Mouse (Mus musculus): ENCODE results near the gene Timm10. TPM values are rescaled to one million over a fixed set of nuclear protein-coding genes. Genes with fewer than 3 reads are reported as not detected.

The Timm10 gene
- total RNA-seq, 4 experiments from 2014 or later = 37.9 to 51.4 (median 45.5) TPM

GRCm38 (mm10) chr2:84859991-84860780 is 33.4 kb downstream of the Timm10 start:
- no peak for DNase-seq (ENCODE audit: low spot score in 2 of 2)

DNA sequence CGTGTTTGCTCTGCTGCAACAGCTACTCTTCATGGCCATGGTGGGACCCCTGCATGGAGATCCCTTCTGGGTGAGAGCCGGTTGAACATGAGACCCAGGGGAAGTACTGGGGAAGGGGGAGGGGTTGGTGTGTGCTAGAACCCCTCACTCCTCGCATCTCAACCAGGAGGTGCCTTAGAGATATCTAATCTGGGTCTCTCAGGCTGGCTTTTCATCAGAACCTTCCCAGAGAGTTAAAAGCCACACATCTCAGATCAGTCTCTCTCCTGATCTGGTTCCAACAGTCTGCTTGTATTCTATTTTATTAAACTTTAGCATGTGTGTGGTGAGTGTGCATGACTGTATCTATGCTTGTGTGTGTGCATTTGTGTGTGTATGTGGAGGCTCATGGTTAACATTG is 34.6 kb downstream of the Timm10 start:
- DNase-seq (ENCODE audit: low spot score in 2 of 2) = no peak

DNA sequence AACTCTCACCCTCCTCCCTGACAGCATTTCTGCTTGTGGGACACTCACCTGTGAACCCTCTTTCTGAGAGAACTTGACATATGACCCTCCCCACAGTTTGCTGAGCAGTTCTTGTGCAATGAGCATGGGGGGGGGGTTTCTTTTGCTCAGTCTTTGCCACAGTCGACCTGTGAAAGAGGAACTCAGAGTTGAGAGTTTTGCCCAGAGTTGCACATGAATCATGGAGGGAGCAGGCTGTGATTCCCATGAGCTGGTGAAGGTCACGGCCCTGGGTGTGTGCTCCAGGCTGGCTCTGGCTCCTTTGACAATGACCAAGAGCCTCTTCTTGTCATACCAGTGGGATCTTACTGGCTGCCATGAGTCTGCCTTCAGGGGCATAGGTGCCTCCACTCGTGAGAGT is 35.4 kb downstream of the Timm10 start:
- DNase-seq (ENCODE audit: low spot score in 2 of 2) = no peak

- DNase-seq (ENCODE audit: low spot score in 2 of 2) = peak in 1 of 2 experiments; percentile 40
These were observed 39.1 kb downstream of the Timm10 start for GRCm38 (mm10) chr2:84865616-84866571.

GRCm38 (mm10) chr2:84868521-84868943 is 41.7 kb downstream of the Timm10 start:
- peak in 1 of 2 experiments; percentile 38 for DNase-seq (ENCODE audit: low spot score in 2 of 2)

DNA sequence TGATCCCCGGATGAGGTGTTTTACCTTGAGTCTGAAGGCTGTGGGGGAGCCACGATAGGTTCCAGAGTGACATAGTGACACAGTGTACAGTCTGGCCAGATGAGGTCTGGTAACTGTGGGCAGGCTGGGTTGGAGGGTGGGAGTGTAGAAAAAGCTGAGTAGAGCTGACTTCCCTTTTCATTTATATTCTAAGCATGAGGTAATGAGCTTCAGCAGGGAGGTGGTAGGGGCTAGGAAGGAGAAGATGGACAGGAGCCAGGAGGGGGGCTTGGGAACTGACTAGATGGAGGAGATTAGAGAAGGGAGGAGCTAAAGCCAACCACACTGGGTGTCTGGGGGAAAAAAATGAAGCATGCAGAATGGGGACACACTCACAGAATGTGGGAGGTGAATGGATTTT is 42.2 kb downstream of the Timm10 start:
- no peak for DNase-seq (ENCODE audit: low spot score in 2 of 2)

DNA sequence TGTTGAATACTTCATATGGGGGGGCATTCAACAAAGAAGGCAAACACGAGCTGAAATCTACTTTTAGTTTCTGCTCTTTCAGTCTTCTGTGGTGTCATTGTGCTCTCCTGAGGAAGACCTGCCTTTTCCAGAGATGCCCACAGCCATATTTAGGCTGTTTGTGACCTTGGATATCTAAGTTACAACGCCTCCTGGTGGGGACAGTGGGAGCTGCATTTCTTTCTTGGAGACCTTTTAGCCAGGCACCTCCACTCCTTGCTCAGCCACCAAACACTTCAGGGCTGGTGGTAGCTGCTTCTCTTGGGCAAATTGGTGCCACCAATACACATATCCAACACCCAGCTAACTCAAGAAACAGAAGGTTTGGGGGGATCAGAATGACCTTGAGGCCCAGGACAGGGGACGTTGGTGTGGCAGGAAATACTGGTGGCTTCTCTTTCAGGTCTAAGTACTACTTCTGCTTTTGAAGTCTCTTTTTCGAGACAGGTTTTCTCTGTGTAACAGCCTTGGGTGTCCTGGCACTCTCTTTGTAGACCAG is 43.9 kb downstream of the Timm10 start:
- no peak for DNase-seq (ENCODE audit: low spot score in 2 of 2)

GRCm38 (mm10) chr2:84872105-84872716 is 45.4 kb downstream of the Timm10 start:
- DNase-seq (ENCODE audit: low spot score in 2 of 2) = peak in 1 of 2 experiments; percentile 56

- no peak for DNase-seq (ENCODE audit: low spot score in 2 of 2)
These were observed 49.0 kb downstream of the Timm10 start for GRCm38 (mm10) chr2:84875842-84876241.

Other genes starting within 250 kb of the Timm10 start
- 10 to 100 TPM; 20.7 to 26.6 (median 21.9) TPM for gene Ctnnd1, start 176.2 kb upstream of the Timm10 start, total RNA-seq (2022)
- gene Btbd18, start 167.9 kb upstream of the Timm10 start, total RNA-seq (2022) = not detected
- 10 to 100 TPM; 13.4 to 19.9 (median 16.4) TPM for gene Selenoh, start 156.2 kb upstream of the Timm10 start, total RNA-seq (2022)
- gene Gm28635, start 149.0 kb upstream of the Timm10 start, total RNA-seq (2022) = 1 to 10 TPM in 1 of 4 experiments, not detected in 3; 1.4 TPM
- gene Med19, start 148.6 kb upstream of the Timm10 start, total RNA-seq (2022) = 1 to 10 TPM; 6.0 to 8.0 (median 6.9) TPM
- 10 to 100 TPM; 41.0 to 55.7 (median 49.0) TPM for gene Tmx2, start 147.9 kb upstream of the Timm10 start, total RNA-seq (2022)
- 100 to 1,000 TPM in 1 of 4 experiments, 10 to 100 TPM in 3; 78.4 to 100 (median 81.7) TPM for gene Zdhhc5, start 111.8 kb upstream of the Timm10 start, total RNA-seq (2022)
- gene Clp1, start 99.6 kb upstream of the Timm10 start, total RNA-seq (2022) = 1 to 10 TPM; 3.7 to 4.3 (median 4.1) TPM
- under 1 TPM in 3 of 4 experiments, not detected in 1; 0.34 to 0.54 (median 0.54) TPM for gene Ypel4, start 92.9 kb upstream of the Timm10 start, total RNA-seq (2022)
- gene Gm19426, start 83.3 kb upstream of the Timm10 start, total RNA-seq (2022) = under 1 TPM in 1 of 4 experiments, not detected in 3; 0.60 TPM
- gene Serping1, start 51.6 kb upstream of the Timm10 start, total RNA-seq (2022) = 10 to 100 TPM; 22.0 to 55.1 (median 36.1) TPM
- 1 to 10 TPM; 1.5 to 3.5 (median 2.3) TPM for gene Ube2l6, start 28.2 kb upstream of the Timm10 start, total RNA-seq (2022)
- gene Smtnl1, start 4.3 kb upstream of the Timm10 start, total RNA-seq (2022) = 10 to 100 TPM; 46.3 to 63.9 (median 59.0) TPM
- gene Slc43a1, start 11.9 kb downstream of the Timm10 start, total RNA-seq (2022) = 10 to 100 TPM in 3 of 4 experiments, 1 to 10 TPM in 1; 8.0 to 28.2 (median 14.4) TPM
- under 1 TPM in 3 of 4 experiments, not detected in 1; 0.19 to 0.62 (median 0.43) TPM for gene Rtn4rl2, start 59.7 kb downstream of the Timm10 start, total RNA-seq (2022)
- gene Slc43a3, start 109.6 kb downstream of the Timm10 start, total RNA-seq (2022) = 10 to 100 TPM; 10.9 to 29.6 (median 17.7) TPM
- not detected for gene Prg2, start 153.5 kb downstream of the Timm10 start, total RNA-seq (2022)
- gene Prg3, start 161.2 kb downstream of the Timm10 start, total RNA-seq (2022) = not detected
- gene Ssrp1, start 210.2 kb downstream of the Timm10 start, total RNA-seq (2022) = 10 to 100 TPM; 20.2 to 27.0 (median 23.5) TPM
- gene P2rx3, start 210.5 kb downstream of the Timm10 start, total RNA-seq (2022) = under 1 TPM; 0.44 to 0.72 (median 0.63) TPM
- 10 to 100 TPM; 17.9 to 27.1 (median 23.5) TPM for gene Tnks1bp1, start 221.0 kb downstream of the Timm10 start, total RNA-seq (2022)